Mouse (Mus musculus) brain, embryonic 14.5 days (tissue): Measurements from ENCODE around the gene Btbd2.

Experiments used
- CTCF ChIP-seq: fragments of 200-500 bp; IDR thresholded peaks from 2 replicates; pipeline ENCODE4 v1.5.1; 2012; ENCODE audit warnings: inconsistent platforms, mild to moderate bottlenecking, moderate library complexity, borderline replicate concordance; ENCODE audit not compliant: insufficient read depth, insufficient read length; ENCODE audit errors: extremely low read depth
- POLR2A ChIP-seq: fragments of 200-500 bp; IDR thresholded peaks from 2 replicates; pipeline ENCODE4 v1.6.1; 2012; ENCODE audit warnings: mild to moderate bottlenecking, inconsistent platforms, borderline replicate concordance; ENCODE audit not compliant: poor library complexity, insufficient read depth, insufficient read length, severe bottlenecking; ENCODE audit errors: extremely low read depth

DNA sequence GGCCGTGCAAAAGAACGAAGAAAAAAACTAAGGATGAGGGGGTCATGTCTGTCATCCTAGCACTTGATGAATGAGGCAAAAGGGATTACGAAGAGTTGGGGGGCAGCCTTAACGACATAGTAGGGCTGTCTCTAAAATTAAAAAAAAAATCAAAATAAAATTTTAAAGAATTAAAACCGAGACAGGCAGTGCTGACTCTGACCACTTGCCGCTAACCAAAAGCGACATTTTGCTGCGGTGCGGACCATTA is 35.3 kb downstream of the Btbd2 start:
- no peak for TF ChIP-seq POLR2A
- TF ChIP-seq CTCF = no peak
